Mouse (Mus musculus): ENCODE measurements around the gene Dnajb2.
"Not testable (repeated sequence)": the region's sequence is repeated elsewhere in the genome, so short reads cannot be mapped to it uniquely, and the experiment has no call there.

Dnajb2 gene

DNA sequence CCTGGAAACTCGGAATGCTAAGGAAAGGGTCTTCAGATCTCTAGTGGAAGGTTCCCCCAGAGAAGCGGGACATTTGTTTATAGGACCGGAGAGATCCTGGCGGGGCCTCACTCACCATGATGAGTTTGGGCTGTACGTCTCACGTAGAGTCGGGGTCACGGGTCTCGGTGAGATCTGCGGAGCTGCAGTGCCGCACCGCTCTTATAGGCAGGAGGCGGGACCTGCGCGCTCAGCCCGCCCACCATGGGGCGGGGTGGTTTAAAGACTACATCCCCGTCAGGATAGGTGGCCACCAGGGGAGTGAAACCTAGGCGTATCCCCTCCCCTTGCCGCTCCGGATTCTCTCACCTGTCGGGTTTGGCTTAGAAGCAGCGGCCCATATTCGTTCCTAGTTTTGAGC, 17.1 kb upstream of the Dnajb2 start:
- DNase-seq = peak; percentile 94 to 96

GRCm38 (mm10) chr1:75219531-75219930, 16.7 kb upstream of the Dnajb2 start, which contains the start of gene Tuba4a:
Tuba4a (minus strand) TSS chr1:75219865.
- DNase-seq = peak; percentile 18 to 46

- DNase-seq = no peak
Measured at GRCm38 (mm10) chr1:75221538-75221937, 14.7 kb upstream of the Dnajb2 start.

DNA sequence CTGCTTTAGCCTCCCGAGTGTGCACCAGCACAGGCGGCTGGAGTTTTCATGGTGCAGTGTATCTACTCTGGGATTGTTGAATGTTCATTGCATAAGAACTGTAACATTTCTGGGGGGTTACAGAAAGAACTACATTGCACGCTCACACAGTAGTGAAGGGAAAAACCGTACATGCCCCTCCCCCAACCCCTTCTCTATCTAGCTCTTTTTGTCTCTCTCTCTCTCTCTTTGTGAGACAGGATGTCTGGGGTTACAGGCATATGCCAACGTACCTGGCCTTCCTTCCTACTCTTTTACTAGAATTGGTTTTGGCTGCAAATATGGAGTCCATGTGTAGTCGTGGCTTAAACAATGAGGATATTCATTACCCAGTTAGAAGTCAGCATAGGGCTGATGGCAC, 13.3 kb upstream of the Dnajb2 start:
- DNase-seq = no peak

DNA sequence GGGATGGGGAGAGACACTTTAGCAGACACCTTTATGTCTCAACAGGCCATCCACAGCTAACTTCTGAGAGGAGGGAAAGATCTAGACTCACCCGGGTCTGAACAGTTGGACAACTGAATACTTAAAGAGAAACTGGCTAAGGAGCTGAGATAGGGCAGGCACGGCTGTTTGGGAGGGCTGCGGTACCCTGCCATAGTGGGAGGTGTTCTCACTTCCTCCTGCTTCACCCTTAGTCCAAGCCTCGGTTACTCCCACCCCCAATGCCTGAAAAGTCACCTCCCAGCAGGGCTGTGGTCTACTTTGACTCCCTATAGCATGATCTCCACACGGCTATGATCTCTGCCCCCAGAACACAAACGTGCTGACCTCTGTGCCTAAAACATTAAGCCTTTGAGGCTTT, 12.7 kb upstream of the Dnajb2 start:
- DNase-seq = no peak

- no peak for DNase-seq
Measured at GRCm38 (mm10) chr1:75225473-75225872, 10.7 kb upstream of the Dnajb2 start.

DNA sequence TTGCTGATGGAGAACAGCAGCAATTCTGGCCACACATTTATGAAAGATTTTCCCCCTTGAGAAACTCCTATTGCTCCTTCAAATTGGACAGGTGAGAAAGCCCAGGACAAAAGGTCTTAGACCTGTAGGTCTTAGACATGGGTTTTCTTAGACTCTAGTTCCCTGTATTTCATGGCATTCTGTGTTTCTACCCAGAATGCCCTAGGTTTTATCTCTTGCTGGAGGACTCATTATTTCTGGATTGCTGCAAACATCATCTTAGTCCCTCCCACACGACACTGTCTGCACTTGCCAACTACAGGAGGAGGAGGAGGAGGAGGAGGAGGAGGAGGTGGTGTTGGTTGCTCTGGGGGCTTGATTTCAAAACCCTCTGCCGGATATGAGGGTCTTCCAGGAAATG, 10.1 kb upstream of the Dnajb2 start:
- DNase-seq = no peak

GRCm38 (mm10) chr1:75227653-75228052, 8.6 kb upstream of the Dnajb2 start:
- no peak for DNase-seq

DNA sequence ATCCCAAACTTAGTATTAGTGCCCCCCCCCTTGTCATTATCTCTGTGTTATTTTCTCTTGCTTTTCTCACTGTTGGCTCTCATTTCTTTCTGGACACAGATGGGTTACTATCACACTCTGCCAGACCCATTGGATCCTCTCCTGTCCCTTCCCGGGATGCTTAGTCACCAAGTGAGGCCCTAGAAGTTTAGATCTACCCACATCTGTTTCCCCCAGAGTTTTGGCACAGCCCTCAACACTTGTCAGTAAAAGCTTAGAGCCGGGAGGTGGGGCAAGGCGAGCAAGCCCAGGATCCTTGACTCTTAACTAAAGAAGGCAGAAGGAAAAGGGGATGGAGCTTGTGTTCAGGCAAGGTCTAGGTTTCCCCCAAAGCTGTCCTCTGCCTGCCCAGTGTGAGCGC, 7.0 kb upstream of the Dnajb2 start:
- no peak for DNase-seq

- no peak for DNase-seq
Measured at GRCm38 (mm10) chr1:75230335-75230994, 5.7 kb upstream of the Dnajb2 start.

DNA sequence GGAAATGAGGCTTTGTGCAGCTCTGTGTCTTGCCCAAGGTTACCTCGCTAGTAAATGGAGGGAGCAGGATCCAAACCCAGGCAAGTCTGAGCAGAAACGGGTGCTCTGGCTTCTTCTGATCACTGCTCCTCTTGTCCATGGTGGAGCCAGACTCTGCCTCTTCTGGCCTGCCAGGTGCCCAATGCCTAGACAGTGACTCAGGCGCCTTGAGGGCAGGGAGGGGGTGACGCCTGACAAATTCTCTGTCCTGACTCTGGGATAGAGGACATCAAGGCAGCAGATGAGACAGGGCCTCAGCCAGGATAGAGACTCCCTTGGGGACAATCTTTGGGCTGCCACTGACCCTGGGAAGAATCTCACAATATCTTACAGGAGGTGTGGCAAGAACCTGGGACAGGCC, 5.0 kb upstream of the Dnajb2 start:
- no peak for DNase-seq

DNA sequence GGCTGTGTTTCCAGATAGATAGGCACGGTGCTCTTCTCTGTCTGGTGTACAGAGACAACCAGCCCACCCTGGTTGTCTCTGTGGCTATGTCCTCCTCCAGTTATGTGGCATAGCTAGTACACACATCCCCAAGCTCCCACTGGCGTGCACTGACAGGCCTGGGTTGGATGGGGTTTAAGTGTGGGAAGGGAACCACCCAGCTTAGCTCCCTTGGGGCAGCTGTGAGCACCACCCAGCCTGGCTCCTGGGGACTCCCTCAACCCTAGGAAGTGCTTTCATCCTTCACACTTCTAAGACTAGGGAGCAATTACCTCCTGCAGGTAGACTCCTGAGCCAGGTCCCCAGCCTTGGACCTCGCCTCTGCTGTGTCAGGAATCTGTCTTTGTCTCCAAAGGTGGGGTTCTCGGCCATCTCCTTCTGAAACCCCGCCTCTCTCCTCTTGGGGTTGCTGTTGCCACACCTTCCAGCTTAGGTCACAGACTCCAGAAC, 4.5 kb upstream of the Dnajb2 start, which contains the start of gene A630095N17Rik:
TSS of gene A630095N17Rik (minus strand) at position 439 of the 489 bp plus-strand sequence.
- no peak for DNase-seq

DNA sequence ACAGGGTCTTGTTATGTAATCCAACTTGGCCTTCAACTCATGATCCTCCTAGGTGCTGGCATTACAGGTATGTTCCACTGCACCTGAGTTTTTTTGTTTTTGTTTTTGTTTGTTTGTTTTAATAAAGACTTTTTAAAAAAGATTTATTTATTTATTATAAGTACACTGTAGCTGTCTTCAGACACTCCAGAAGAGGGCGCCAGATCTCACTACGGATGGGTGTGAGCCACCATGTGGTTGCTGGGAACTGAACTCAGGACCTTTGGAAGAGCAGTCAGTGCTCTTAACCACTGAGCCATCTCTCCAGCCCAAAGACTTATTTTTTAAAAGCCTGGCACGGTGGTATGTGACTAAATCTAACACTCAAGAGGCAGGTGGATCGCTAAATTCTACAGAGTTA, 3.7 kb upstream of the Dnajb2 start:
- DNase-seq = not testable (repeated sequence)

DNA sequence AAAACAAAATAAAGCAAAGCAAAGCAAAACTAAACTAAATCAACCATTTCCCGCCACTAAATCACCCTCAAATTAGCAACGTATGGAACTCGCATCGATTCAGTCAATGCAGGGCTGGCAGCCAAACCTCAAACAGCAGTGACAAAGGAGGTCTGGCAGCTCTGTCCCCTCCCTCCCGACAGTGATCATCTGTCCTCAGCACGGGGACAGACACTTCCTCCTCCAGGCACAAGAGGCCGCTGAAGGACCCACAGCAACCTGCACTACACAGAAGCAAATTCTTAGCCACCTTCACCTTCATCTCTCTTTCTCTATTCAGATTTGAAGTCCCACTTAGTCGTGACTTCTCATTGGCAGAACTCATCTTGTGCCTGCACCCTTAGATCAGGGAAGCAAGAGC, 1.6 kb upstream of the Dnajb2 start:
- peak; percentile 79 to 82 for DNase-seq

DNA sequence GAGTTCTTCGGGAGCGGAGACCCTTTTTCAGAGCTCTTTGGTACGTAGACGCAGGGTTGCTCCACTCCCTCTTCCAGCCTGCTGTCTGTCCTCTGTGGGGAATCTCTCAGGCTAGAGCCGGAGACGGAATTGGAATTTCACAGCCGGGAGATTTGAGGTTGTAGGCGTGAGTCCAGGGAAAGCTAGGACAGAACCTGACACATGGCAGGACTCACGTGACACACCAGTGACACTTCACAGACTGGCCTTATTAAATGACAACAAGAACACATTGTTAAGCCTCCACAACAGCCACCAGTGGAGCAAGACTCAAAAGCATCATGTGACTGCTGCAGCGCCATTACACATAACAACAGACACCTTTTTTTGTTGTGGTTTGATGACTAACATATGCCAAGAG, 3.4 kb downstream of the Dnajb2 start:
- DNase-seq = no peak

GRCm38 (mm10) chr1:75243411-75243810, 7.2 kb downstream of the Dnajb2 start:
- DNase-seq = no peak

DNA sequence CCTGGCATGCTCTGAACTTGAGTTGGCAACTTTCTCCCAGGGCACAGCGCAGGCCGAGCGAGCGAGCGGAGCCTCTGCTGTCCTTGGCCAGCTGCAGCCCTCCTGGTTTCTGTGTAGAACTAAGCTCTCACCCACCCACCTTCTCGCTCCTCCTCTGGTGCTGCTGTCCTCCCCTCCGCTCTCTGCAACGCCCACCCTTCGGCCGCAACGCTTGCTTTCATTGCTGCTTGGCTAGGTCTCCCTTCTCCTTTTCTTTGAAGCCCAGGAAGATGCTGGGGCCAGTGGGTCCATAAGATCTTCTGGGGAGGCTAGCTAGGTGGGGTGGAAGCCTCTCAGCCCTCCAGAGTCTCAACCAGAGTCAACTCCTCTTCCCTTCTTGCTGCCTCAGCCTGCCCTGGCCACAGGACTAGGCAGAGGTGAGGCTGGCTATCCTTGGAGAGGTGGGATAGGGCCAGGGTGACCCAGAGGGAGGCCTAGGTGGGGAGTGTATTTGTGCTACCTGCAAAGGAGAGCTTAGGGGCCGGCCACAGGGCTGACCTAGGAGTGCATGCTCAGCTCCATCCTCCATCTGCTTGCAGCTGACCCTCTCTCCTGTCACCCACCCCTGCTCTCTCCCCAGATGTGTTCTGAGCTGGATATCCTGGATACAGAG, 8.1 kb downstream of the Dnajb2 start:
- no peak for DNase-seq

DNA sequence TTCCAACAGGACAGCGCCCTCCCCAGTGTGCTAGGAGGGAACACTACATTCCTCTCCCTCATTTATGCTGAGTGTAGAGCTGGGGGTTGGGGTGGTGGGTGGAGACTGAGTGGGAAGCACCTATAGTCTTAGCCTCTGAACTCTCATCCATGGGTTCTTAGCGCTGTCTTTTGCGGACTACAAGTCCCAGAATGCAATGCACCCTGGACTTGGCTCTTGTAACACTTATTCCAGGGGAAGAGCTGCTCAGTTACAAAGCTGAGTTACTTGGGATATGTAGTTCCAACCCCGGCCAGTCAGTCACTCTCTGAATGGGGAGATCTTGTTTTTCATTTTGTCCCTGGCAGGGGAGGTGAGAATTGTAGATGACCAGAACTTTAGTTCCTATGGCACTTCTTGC, 8.6 kb downstream of the Dnajb2 start:
- DNase-seq = peak; percentile 35 to 47

GRCm38 (mm10) chr1:75247071-75247930, 11.1 kb downstream of the Dnajb2 start:
- no peak for DNase-seq

- DNase-seq = peak; percentile 69 to 71
Measured at GRCm38 (mm10) chr1:75248041-75248772, 12.0 kb downstream of the Dnajb2 start.

GRCm38 (mm10) chr1:75250498-75250897, 14.3 kb downstream of the Dnajb2 start:
- DNase-seq = peak in 1 of 2 experiments; percentile 24

DNA sequence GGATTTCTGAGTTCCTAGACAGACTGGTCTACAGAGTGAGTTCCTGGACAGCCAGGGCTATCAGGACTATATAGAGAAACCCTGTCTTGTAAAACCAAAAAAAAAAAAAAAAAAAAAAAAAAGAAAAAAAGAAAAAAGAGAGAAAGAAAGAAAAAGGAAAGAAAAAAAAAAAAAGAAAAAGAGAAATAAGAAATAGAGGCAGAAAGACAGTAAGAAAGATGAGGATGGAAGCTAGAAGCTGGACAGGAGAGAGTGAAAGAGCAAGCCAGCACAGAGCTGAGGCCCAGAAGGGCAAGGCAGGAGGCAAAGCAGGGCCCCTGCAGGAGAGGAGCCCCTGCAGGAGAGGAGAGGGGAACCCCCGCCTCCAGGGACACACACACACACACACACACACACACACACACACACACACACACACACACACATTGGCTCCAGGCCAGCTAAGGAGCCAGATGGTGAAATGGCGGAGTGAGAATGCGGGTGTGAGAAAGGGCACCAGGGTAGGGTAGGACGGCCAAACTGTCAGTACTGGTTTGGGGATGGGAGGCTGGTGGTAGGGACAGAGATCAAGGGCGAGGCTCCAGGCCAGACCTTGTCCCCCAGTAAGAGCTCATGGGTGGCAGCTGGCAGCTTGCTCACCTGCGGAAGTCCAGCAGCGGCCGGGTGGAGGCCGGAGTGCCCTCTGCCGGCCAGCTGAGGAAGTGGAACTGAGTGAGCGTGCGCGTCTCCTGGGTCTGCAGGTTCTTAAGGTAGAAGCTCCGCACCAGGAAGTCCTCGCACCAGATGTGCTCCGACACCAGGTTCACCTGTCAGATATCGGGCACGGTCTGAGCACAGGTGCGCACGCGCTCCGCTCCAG, 15.1 kb downstream of the Dnajb2 start:
- peak; percentile 88 to 91 for DNase-seq
